Mouse (Mus musculus): ENCODE results near the gene Ncoa1.
"Not testable (repeated sequence)": the region's sequence is repeated elsewhere in the genome, so short reads cannot be mapped to it uniquely, and the experiment has no call there.

The Ncoa1 gene

DNA sequence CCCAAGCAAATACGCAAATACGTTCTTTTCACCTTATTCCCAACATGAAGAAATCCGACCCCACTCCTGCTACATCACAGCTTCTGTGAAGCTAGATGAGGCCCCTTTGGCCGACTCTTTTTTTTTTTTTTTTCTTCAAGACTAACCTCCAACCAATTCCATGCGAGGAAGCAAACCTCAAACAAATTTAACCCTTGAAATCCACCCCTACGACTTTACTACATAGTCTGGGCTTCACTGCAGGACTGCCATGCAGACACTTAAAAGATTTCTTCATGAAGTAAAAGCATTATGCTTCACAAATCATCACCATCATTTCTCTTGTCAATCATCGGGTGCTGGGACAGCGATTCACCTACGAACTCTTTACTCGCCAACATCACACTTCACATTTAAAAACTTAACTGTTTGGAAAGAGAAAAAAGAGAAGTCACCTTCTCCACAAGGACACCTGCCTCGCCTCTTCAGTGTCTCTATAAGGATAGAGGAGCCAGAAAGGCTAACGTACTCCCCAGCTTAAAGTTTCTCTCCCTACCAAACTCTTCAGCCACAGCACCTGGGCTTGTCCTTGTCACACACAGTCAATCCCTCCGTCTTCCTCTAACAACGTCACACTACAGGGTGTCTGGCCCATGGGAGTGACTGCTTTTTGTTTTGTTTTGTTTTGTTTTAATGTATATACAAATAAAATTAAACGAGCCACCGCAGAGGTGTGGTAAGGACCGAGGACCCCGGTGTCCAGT lies 1.6 kb downstream of the Ncoa1 start:
- DNase-seq: no peak

DNA sequence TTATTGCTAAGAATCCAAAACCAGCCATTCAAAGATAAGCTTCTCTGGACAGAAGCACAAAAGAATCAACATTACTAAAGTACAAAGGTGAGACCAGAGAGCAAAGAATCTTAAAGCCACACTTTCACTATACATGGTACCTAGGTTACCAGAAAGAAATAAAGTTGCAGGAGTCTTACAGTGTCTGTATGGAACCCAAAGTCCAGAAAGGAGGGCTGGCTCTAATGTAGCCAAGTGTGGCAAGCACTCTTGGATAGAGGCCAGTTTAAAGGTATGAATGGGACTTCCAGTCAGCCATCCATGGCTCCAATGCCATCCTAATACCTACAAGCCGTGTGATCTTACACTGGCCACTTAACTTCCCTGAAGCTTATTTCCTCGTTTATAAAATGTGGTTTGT lies 7.9 kb downstream of the Ncoa1 start:
- peak; percentile 17 to 62 for DNase-seq

DNA sequence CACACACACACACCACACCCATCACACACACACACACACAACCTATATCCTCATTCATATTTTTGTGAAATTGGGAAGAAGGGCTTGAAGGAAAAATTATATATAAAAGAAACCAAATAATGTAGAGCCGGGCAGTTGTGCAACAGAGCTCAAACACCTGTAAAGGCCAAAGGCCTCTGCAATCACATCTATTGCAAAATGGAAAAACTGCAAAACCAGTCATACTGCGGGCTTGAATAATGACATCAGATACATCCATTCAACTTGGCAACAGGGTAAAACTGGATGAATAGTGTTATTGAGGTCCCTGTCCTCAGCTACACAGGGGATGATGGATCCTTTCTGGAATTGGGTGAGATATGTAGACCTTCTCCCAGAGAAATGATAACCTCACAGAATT lies 13.3 kb downstream of the Ncoa1 start:
- DNase-seq: no peak

DNA sequence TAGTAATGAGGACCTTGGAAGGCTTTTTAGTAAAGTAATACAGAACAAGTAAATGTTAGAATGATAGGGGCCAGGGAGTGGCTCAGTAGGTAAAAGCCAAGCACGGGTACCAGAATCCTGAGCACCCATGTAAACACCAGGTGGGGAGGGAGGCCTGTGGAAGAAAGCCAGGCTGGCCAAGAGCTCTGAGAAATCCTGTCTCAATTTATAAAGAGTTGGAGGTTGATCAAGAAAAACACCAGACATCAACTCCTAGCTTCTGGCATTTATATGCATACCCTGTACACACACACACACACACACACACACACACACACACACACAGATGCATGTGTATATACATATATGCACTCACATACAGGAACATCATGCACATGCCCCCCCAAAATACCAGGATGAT lies 14.6 kb downstream of the Ncoa1 start:
- DNase-seq: no peak

DNA sequence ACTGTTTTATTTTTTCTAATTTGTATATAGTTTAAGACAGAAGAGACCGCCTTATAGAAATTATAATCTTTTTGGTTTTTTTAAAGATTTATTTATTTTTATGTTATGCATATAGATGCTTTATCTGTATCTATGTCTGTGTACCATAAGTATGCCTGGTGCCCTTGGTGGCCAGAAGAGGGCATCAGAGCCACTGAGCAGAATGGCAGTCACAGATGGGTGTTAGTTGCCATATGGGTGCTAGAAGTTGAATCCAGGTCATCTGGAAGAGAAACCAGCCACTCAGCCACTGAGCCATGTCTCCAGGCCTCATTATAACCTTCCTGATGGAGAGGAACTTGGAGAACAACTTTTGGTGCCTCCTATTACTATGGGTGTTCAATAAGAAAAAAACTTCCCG lies 16.0 kb downstream of the Ncoa1 start:
- no peak for DNase-seq

DNA sequence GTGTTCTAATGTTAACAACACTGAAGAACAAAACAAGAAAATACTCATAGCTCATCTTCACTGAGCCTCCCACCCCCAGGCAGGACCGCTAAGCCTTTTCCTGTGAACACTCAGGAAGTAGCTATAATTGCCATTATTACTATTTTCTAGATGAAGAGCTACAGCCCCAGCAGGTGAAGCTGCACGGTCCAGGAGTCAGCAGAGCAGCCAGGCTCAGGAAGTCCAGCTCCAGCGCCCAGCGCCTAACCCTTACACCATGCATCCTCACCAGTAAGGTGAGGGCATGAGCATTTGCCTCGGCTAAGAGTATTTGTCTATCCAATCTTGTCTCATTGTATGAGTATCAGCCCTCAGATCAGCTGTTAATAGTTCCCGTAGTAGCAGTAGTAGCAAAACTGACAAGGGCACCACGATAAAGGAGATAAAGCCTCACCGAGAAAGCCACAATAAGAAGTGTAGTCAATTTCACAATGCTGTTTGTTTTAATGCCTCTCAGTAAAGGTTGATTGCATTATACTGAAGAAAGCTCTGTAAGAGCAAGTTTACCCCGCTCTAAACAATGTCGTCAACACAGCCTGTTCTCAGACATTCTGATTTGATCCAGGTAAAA lies 21.9 kb downstream of the Ncoa1 start:
- peak in 1 of 2 experiments; percentile 42 for DNase-seq

DNA sequence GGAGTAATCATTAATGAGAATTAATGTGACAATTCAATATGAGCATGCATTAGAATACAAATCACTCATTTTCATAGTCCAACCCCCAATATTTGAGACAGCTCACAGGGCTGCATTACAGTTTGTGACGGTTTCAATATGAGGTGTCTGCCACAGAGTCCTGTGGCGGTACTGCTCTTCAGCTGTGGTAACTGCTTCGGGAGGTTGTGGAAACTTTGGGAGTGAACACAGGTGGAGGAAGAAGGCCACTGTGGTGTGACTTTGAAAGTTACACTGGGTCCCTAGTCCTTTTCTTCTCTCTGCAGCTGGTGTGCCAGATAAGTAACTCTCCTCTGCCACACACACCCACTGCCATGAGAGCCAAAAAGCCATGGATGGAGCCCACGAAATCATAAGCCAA lies 22.7 kb downstream of the Ncoa1 start:
- no peak for DNase-seq

DNA sequence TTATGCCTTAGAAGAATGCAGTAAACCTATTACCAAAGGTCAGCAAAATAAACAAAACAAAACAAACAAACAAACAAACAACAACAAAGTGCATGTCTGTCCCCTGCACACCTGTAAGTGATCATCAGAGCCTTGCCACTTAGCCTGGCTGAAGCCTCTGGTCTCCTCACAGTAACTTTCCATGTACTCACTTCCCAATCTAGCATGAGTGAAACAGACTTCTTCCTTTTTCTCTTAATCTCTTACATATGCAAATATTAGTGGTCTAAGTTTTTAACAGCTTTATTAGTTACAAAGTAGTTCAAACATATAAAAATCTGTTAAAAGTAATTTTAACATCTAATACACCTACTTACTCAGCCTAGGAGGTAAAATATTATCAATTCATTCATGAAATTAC lies 24.7 kb downstream of the Ncoa1 start:
- DNase-seq: no peak

DNA sequence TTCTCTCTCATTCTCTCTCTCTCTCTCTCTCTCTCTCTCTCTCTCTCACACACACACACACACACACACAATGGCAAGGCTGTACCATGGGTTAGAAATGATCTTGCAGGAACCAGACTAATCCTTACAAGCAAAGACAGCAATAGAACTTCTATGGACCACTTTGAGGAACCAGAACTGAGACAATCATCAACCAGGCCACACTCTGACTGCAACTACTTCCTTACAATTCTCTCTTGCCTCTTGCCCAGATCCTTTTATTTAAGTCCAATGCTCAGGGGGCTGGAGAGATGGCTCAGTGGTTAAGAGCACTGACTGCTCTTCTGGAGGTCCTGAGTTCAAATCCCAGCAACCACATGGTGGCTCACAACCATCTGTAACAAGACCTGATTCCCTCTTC lies 26.5 kb downstream of the Ncoa1 start:
- DNase-seq: not testable (repeated sequence)

DNA sequence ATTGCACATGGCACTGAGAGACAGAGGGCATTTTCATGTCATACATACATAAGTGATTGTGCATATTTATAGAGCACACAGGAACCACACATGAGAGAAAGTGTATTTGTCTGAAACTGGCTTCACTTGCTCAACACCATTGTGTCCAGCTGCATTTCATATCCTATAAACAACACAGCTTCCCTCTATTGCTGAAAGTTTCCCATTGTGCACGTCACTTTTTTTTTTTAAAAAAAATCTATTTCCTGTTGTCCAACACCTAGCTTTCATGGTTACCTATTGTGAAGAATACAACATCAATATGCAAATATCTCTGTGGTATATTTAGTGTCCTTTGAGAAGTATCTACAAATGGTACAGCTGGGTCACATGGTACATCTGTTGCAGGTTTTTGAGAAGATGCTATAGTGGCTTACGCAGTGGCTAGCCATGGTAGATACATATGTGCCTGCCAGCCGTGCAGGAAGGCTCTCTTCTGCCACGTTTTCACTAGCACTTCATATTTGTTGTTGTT lies 28.8 kb downstream of the Ncoa1 start:
- no peak for DNase-seq

DNA sequence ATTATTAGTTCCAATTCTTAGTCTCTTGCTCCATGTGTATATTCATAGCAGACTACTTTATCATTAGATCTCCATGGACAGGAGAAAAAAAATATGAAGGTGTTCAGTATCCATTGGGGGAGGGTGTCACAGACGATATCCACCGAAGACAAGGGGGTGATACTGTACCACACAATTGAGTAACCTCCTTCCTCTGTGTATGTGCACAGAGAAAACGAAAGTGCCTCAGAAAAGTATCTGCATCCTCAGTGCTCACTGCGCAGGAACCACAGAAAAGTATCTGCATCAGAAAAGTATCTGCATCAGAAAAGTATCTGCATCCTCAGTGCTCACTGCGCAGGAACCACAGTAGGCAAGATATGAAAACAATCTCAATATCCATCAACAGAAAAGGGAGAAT lies 32.0 kb downstream of the Ncoa1 start:
- DNase-seq: no peak

DNA sequence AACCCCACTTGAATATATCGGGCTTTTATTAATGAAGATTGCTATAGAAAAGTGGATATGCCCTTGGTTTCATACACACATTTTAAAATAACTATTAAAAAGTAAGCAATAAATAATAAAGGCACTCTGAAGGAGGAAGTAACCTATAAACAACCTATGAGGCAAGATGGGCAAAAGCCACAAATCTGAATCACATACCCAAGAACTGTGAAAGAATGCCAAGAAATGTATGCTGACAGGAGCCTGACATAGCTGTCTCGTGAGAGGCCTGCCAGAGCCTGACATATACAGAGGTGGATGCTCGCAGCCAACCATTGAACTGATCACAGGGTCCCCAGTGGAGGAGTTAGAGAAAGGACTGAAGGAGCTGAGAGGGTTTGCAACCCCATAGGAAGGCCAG lies 35.5 kb downstream of the Ncoa1 start:
- no peak for DNase-seq

DNA sequence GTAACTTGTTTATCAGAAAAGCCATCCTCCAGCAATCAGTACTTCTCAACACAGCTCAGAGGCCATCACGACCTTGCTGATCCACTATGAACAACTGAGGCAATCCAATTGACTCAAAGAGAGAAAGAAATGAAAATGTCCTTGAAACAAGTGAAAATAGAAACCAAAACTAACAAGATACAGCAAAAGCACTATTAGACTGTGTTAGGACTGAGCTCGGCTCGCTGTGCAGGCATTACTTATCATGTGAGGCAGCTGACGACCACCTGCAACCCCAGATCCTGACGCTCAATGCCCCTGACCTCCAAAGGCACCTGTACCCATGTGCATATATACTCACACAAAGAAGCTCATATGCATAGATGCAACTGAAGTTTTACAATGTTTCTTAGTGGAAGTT lies 40.8 kb downstream of the Ncoa1 start:
- DNase-seq: no peak

DNA sequence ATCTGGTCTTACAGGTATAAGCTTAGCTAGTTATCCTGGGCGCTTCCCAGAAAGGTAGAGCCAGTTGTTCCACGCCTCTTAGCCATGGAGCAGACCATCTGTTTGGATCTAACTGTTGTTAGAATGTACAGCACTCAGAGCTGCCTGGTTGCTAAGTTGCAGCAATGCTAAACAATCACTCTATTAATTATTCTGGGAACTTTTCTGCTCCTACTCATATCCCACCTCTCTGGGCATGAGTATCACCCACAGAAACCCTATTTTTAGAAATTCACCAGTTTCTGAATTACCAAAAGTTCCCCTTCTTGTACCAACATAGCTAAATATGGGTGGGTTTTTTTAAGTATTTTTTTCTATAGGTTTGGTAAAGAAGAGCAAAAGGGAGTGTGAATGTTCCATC lies 43.4 kb downstream of the Ncoa1 start:
- no peak for DNase-seq

DNA sequence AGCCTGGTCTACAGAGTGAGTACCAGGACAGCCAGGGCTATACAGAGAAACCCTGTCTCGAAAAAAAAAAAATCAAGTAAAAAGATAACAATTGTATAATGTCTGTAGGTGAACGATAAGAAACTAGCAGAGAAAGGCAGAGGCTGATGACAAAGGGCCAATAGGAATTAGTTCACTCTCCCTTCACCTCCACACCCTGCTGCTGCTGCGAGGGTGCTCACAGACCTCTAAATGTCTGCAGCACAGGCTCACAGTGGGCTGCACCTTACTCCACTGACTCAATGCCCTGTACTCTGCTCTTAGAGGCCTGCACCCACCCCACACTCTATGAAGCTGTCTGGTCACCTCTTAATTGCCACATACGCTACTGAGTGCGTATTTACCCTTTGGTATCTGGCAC lies 45.0 kb downstream of the Ncoa1 start:
- no peak for DNase-seq

DNA sequence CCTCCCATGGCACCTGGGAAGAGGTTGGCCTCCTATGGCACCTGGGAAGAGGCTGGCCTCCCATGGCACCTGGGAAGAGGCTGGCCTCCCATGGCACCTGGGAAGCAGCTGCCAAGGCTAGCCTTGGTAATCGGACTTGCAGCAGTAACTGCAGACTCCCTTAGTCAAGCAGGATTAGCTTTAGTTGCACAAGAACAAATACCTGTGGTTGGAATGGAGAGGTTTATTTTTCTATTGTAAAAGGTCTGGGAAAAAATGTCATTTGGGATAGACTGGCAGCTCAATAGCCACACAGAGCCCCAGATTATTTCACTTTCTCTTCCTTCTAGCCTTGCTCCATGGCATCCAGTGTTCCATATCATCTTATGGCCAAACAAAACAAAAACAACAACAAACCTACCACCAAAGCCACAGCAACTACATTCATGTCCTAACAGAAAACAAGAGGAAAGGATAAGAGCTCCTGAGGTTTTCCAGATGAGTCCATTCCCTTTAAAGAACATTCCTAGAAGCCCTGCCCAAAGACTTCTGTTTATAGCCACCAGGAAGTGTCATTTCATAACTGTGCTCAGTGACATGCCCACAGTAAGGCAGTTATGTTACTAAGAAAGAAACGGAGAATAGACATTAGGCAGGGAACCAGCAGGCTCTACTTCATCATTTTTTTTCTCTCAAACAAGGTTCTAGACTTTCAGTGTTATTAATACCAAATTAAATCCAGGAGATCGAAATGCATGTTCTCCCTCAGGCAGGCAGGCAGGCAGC lies 46.7 kb downstream of the Ncoa1 start:
- no peak for DNase-seq

DNA sequence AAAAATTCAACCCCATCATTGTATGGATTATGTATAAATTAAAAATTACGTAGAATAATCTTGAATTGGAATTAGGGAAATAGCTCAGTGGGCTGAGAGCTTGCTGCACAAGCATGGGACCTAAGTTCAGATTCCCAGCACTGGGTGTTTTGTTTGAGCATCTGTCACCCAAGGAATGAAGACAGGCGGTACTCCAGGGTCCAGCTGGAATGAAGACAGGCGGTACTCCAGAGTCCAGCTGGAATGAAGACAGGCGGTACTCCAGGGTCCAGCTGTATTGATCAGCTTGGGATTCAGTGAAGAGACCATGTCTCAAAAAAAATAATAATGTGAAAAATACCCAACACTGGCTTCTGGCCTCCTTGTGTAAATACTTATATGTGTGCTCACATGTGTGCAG lies 58.2 kb downstream of the Ncoa1 start:
- no peak for DNase-seq

DNA sequence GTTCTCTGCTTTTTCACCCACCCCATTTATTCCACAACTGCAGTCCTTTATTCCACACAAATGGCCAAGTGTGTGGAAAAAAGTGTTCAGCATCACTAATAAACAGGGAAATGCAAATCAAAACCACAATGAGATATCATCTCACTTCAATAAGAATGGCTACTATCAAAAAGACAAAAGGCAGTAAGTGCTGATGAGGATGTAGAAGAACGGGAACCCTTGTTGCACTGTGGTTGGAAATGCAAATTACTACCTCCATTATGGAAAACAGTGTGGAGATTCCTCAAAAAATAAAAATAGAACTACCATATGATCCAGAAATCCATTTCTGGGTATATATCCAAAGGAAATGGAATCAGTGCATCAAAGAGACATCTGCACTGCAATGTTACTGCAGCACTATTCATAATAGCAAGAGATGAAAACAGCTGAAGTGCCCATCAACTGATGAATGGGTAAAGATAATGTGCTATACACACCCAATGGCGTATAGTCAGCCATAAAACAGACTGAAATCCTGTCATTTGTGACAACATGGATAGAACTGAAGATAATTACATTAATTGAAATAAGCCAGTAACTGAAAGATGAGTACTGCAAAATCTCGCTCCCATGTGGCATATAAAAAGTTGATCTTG lies 59.2 kb downstream of the Ncoa1 start:
- DNase-seq: no peak

DNA sequence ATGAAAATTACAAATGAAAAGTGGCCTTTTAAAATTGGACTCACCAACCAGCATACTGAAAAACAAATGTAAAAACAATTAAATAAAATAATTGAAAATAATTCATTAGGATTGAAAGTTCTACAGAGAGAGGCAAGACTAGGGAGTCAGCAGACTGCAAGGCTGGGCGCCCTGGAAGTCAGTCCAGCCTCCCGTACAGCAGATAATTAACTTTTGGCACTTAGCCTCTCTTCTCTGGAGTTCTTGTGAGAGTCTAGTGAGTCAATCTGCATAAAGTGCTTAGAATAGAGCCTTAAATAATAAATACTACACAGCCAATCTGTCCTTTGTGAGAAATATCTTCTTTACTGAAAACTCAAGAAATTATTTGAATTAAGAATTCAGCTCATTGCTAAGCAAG lies 69.9 kb downstream of the Ncoa1 start:
- DNase-seq: peak; percentile 49 to 65

DNA sequence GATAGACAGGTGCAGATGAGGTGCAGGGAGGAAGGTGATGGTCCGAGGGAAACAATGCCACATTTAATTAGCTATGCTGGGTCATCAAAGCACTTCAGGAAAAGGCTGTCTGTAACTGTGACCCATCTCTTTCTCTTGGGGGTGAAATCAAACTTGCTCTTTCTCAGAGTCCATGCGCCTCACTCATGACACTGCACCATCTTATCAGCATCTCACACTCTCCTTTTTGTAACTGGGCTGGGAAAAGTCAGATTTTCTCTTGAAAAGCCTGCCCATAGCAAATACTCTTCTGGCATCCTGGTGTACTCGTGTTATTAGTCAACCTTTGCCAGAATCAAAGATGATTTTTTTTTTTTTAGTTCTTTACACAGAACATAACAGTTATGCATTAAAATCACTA lies 70.8 kb downstream of the Ncoa1 start:
- DNase-seq: no peak

DNA sequence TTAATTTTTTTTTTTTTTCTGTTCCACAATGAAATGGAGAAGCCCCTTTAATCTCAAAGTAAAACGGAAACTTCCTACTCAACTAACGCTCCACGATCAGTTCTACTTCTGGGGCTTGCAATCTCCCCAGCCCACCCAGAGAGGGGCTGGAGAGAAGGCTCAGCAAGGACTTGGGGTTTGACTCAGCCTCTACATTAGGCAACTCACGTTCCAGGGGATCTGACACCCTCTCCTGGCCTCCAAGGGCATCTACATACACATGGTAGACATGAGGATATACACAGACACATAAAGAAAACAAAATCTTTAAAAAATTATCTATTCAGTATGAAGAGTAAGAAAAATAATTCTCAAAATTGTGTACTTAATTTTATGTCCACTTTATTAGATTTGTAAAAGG lies 73.8 kb downstream of the Ncoa1 start:
- no peak for DNase-seq

DNA sequence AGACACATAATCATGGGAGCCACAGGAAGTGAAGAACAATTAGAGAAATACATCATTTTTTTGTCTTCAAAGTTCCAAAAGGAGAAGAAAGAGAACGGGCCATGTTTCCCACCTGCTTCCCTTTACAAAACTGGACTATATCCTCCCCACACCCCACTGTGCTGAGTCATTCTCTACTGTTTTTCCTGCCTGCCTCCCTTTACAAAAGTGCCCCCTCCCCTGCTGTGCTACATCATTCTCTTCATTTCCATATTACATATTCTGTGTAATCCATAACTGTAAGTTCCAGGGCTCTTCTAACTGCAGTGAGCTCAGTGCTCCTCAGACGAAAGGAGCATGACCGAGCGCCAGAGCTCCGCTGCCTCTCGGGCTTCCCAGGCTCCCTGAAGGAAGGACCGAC lies 80.8 kb downstream of the Ncoa1 start:
- no peak for DNase-seq

DNA sequence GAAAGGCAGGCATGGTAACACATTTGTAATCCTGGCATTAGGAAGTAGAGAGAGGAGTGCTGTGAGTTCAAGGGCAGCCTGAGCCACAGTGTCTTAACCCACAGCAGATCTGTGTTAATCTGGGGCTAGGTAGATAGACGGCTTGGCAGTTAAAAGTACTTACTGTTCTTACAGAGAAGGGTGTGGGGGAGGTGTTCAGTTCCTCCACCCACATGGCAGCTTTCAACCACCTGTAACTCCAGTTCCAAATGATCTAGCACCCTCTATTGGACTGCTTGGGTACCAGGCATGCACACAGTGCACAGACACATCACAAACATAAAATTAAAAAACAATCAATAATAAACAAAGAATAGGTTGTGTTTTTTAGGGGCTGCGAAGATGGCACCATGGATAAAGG lies 84.4 kb downstream of the Ncoa1 start:
- no peak for DNase-seq

DNA sequence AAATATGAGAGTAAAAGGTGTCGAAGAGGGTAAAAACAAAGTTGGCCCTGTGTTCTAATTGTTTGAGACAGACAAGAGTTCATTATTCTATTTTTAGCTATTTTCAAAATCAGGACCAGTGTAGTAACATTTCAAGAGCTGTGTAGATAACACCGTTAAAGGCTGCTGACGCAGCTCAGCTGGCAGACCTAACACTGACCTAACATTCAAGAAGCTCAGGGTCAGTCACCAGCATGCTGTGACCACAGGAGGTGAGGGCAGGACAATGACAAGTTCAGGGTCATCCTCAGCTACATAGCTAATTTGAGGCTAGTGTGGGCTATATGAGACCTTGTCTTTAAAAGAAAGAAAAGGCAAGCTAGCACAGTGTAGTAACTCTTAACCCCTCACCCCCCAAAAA lies 84.9 kb downstream of the Ncoa1 start:
- no peak for DNase-seq
